Mouse (Mus musculus) lung, adult 2 months (tissue): Measurements from ENCODE around the gene Tnfrsf19.

ENCODE experiments used
- CTCF ChIP-seq: fragments of 200-500 bp; IDR thresholded peaks from 2 replicates; pipeline ENCODE4 v1.5.1; 2011; ENCODE audit warnings: mild to moderate bottlenecking, low read length, control low read depth; ENCODE audit not compliant: insufficient read depth
- POLR2A ChIP-seq: fragments of 200-500 bp; IDR thresholded peaks from 2 replicates; pipeline ENCODE4 v1.6.1; 2011; ENCODE audit warnings: low read depth, mild to moderate bottlenecking, control low read depth, low read length, borderline replicate concordance; ENCODE audit errors: extremely low read depth

DNA sequence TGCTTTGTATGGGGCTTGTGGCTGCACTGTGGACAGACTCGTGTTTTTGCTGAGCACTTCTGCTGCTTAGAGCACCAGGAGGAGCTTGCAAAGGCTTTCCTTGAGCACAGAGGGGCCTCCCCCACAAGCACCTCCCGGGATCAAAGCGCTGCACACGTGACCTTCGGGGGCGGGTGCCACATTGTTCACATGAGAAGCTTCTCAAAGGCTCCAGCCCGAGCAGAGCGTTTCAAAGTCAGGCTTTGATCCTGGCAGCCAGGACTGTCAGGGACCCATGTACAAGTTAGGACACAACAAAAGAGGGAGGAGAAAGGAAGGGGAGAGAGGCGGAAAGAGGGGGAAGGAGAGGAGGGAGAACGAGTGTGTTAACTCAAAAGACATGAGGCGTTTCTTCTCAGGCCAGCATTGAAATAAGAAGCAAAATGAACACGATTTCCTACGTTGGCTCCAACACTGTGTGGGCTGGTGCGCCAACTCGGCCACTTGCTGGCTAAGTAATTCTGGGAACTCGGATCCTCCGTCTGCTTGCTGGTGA, 33.8 kb downstream of the Tnfrsf19 start:
- TF ChIP-seq CTCF (no peak), POLR2A (no peak)
